Mouse (Mus musculus) CH12.LX (cell line): Measurements from ENCODE around the gene Klhdc8b.

Experiments
- CTCF ChIP-seq, 2 experiments: IDR thresholded peaks in 1 of 2; conservative IDR thresholded peaks in 1 of 2; 2 replicates each; pipeline ENCODE4 v1.5.1; 2011 to 2012; ENCODE audit warnings: low read depth in 2 of 2, low read length in 2 of 2, improper control_type of control experiment in 1 of 2, inconsistent platforms in 1 of 2, mild to moderate bottlenecking in 1 of 2, moderate library complexity in 1 of 2
- EP300 ChIP-seq: IDR thresholded peaks from 2 replicates; pipeline ENCODE4 v1.6.1; 2011; ENCODE audit warnings: low read length, improper control_type of control experiment
- JUND ChIP-seq: conservative IDR thresholded peaks from 2 replicates; pipeline ENCODE4 v1.6.1; 2011; ENCODE audit warnings: low read depth, low read length, improper control_type of control experiment
- MAFK ChIP-seq: IDR thresholded peaks from 2 replicates; pipeline ENCODE4 v1.6.1; 2011; ENCODE audit warnings: low read length, improper control_type of control experiment; ENCODE audit not compliant: insufficient replicate concordance
- MAZ ChIP-seq: IDR thresholded peaks from 2 replicates; pipeline ENCODE4 v1.6.1; 2012; ENCODE audit warnings: low read depth, mild to moderate bottlenecking, inconsistent platforms, low read length, improper control_type of control experiment, moderate library complexity
- MEF2A ChIP-seq: IDR thresholded peaks from 2 replicates; pipeline ENCODE4 v1.6.1; 2014; ENCODE audit warnings: low read depth, mild to moderate bottlenecking, inconsistent platforms, low read length, improper control_type of control experiment, borderline replicate concordance
- NRF1 ChIP-seq: IDR thresholded peaks from 2 replicates; pipeline ENCODE4 v1.6.1; 2014; ENCODE audit warnings: low read depth, mild to moderate bottlenecking, inconsistent platforms, low read length, improper control_type of control experiment, moderate library complexity
- POLR2A ChIP-seq: IDR thresholded peaks from 2 replicates; pipeline ENCODE4 v1.6.1; 2011; ENCODE audit warnings: low read depth, mild to moderate bottlenecking, improper control_type of control experiment, low read length
- POLR2AphosphoS2 ChIP-seq: IDR thresholded peaks from 2 replicates; pipeline ENCODE4 v1.6.1; 2011; ENCODE audit warnings: low read depth, low read length, improper control_type of control experiment
- TBP ChIP-seq: conservative IDR thresholded peaks from 2 replicates; pipeline ENCODE4 v1.6.1; 2011; ENCODE audit warnings: low read depth, low read length, improper control_type of control experiment
- TCF12 ChIP-seq: IDR thresholded peaks from 2 replicates; pipeline ENCODE4 v1.6.1; 2014; ENCODE audit warnings: low read depth, mild to moderate bottlenecking, inconsistent platforms, low read length, improper control_type of control experiment
- USF2 ChIP-seq: conservative IDR thresholded peaks from 2 replicates; pipeline ENCODE4 v1.6.1; 2011; ENCODE audit warnings: low read depth, low read length, improper control_type of control experiment
- ZNF384 ChIP-seq: IDR thresholded peaks from 2 replicates; pipeline ENCODE4 v1.6.1; 2012; ENCODE audit warnings: low read depth, low read length, improper control_type of control experiment, inconsistent platforms

- TF ChIP-seq EP300 = no peak
- TF ChIP-seq MEF2A = no peak
- TF ChIP-seq CTCF (conservative IDR thresholded peaks at IDR 0.05 in 1 of 2, IDR thresholded peaks at IDR 0.05 in 1 of 2; ENCODE audit: low read depth in 2 of 2, low read length in 2 of 2) = peak in 1 of 2 experiments; percentile 82; a peak in 2 of 4 replicates
- no peak for TF ChIP-seq TBP
- no peak for TF ChIP-seq POLR2AphosphoS2
- TF ChIP-seq JUND = no peak
- TF ChIP-seq MAZ = no peak
- TF ChIP-seq USF2 = no peak
- TF ChIP-seq NRF1 = no peak
- TF ChIP-seq MAFK = no peak
- no peak for TF ChIP-seq TCF12
- TF ChIP-seq ZNF384 = peak; percentile 25; the same call in 1 of the 2 replicates
- TF ChIP-seq POLR2A = no peak
Measured at GRCm38 (mm10) chr9:108412221-108412620, 49.2 kb downstream of the Klhdc8b start.
